31 mouse cellular contexts compared by ENCODE assay signal in genomic region chr17:7315693-7316382, GRCm38 (mm10). TPM values are rescaled to one million over a fixed set of nuclear protein-coding genes. Genes with fewer than 3 reads are reported as not detected.
DNase-seq lines count a peak whose midpoint lies in the region; ATAC-seq and TF ChIP-seq lines count a peak whose summit lies in the region.
"Not testable (repeated sequence)": the region's sequence is repeated elsewhere in the genome, so short reads cannot be mapped to it uniquely, and the experiment has no call there.
"Had no signal": no experiment of that assay in that cellular context is flagged by ENCODE, and none has a peak within 500 bp of the region (broad histone marks: within the 10 kb centered on the region; RNA-seq: fewer than 3 reads in every experiment).

No protein-coding gene starts in this region.

- in situ Hi-C loops in CH12.LX (cut with MboI; ENCODE audit: low pct_ligation_motif_present, low pct_unique_long_range_greater_than_20kb, low sequenced_read_pairs) = not testable (repeated sequence)

- not testable (repeated sequence) for H3K27me3 ChIP-seq in CH12.LX (replicated peaks); forebrain, embryonic 16.5 days (replicated peaks; ENCODE audit: control insufficient read depth, insufficient read depth, low read length); liver, adult 2 months (ENCODE audit: control insufficient read depth, insufficient read depth, low read length); lung, postnatal 0 days (replicated peaks; ENCODE audit: insufficient read depth, low read length)

- 75% methylated on average over 5 of the region's 8 CpGs for WGBS in forebrain, embryonic 16.5 days
- 85% methylated on average over 7 of the region's 8 CpGs for WGBS in liver, adult 2 months
- WGBS in lung, postnatal 0 days = 81% methylated on average over 6 of the region's 8 CpGs

- H3K4me1 ChIP-seq in CH12.LX (ENCODE audit: control insufficient read depth in 1 of 2, insufficient read depth in 2 of 2) = peaks cover 6 to 18% of the 10 kb centered on the region in 2 experiments
- H3K4me1 ChIP-seq in forebrain, embryonic 16.5 days (replicated peaks; ENCODE audit: control insufficient read depth, insufficient read depth, low read length); liver, adult 2 months (ENCODE audit: control insufficient read depth, insufficient read depth, low read length); lung, postnatal 0 days (ENCODE audit: insufficient read depth, low read depth, low read length): not testable (repeated sequence)

- TF ChIP-seq CTCF in CH12.LX (conservative IDR thresholded peaks at IDR 0.05 in 1 of 2, IDR thresholded peaks at IDR 0.05 in 1 of 2; ENCODE audit: low read depth in 2 of 2, low read length in 2 of 2); liver, adult 2 months (IDR thresholded peaks at IDR 0.05; ENCODE audit: low read depth, low read length); lung, postnatal 0 days (IDR thresholded peaks at IDR 0.05): not testable (repeated sequence)

- peak overlapping the region; percentile 93 for H3K27ac ChIP-seq in CH12.LX (ENCODE audit: insufficient read depth, low read depth)
- not testable (repeated sequence) for H3K27ac ChIP-seq in forebrain, embryonic 16.5 days (ENCODE audit: low read length); liver, adult 2 months (replicated peaks; ENCODE audit: insufficient read depth, low read depth, low read length); lung, postnatal 0 days (ENCODE audit: low read length)

- H3K4me2 ChIP-seq in CH12.LX (ENCODE audit: insufficient read depth, low read depth, poor library complexity, severe bottlenecking) = 0 out of 2 replicates have a peak overlapping the region, but pooled peaks have one; percentile 3
- not testable (repeated sequence) for H3K4me2 ChIP-seq in forebrain, embryonic 16.5 days (ENCODE audit: low read length); lung, postnatal 0 days (replicated peaks; ENCODE audit: low read depth, low read length)

- not testable (repeated sequence) for H3K36me3 ChIP-seq in CH12.LX (replicated peaks in 1 of 2; ENCODE audit: control insufficient read depth in 1 of 2, insufficient read depth in 1 of 2, low read length in 1 of 2); forebrain, embryonic 16.5 days (ENCODE audit: control insufficient read depth, insufficient read depth); liver, adult 2 months (ENCODE audit: control insufficient read depth, insufficient read depth, low read length); lung, postnatal 0 days (ENCODE audit: insufficient read depth, low read length)

- H3K9ac ChIP-seq in CH12.LX (ENCODE audit: insufficient read depth, low read depth); forebrain, embryonic 16.5 days (replicated peaks; ENCODE audit: low read depth, low read length); liver, adult 2 months (ENCODE audit: low read depth, low read length); lung, postnatal 0 days (replicated peaks; ENCODE audit: low read depth): not testable (repeated sequence)

- peak overlapping the region in 1 of 3 experiments; percentile 11 for H3K4me3 ChIP-seq in CH12.LX (replicated peaks in 1 of 3; ENCODE audit: low read depth in 2 of 3, low read length in 2 of 3, poor library complexity in 1 of 3)
- H3K4me3 ChIP-seq in forebrain, embryonic 16.5 days (replicated peaks; ENCODE audit: low read length); liver, adult 2 months (ENCODE audit: insufficient read depth, low read depth, low read length); lung, postnatal 0 days (ENCODE audit: low read depth, low read length): not testable (repeated sequence)

- H3K79me2 ChIP-seq in CH12.LX (replicated peaks; ENCODE audit: control insufficient read depth, extremely low read depth, insufficient read depth, poor library complexity, severe bottlenecking); liver, adult 2 months (ENCODE audit: control insufficient read depth, insufficient read depth, low read length): not testable (repeated sequence)

- not testable (repeated sequence) for TF ChIP-seq EP300 in CH12.LX (IDR thresholded peaks at IDR 0.05; ENCODE audit: low read length); lung, postnatal 0 days (IDR thresholded peaks at IDR 0.05)

- not testable (repeated sequence) for TF ChIP-seq RAD21 in CH12.LX (IDR thresholded peaks at IDR 0.05; ENCODE audit: low read depth, low read length)

- not testable (repeated sequence) for TF ChIP-seq POLR2A in CH12.LX (IDR thresholded peaks at IDR 0.05; ENCODE audit: low read depth, low read length); liver, adult 2 months (IDR thresholded peaks at IDR 0.05; ENCODE audit: extremely low read depth, insufficient read depth, low read length)

- DNase-seq in CH12.LX (ENCODE audit: extremely low read depth) = peak; percentile 63
- peak; percentile 95 for DNase-seq in heart, adult 11 months
- peak; percentile 2 for DNase-seq in liver, adult 2 months (ENCODE audit: extremely low read depth, low read depth, low spot score)
- DNase-seq in lung, postnatal 0 days (ENCODE audit: low spot score) = not testable (repeated sequence)

- not testable (repeated sequence) for H3K9me3 ChIP-seq in CH12.LX (replicated peaks; ENCODE audit: low read length); forebrain, embryonic 16.5 days (ENCODE audit: control insufficient read depth, low read length); lung, postnatal 0 days (ENCODE audit: low read length)

- dilution Hi-C loops in CH12.LX (cut with MboI; ENCODE audit: extremely low pct_ligation_motif_present, extremely low pct_unique_long_range_greater_than_20kb, low sequenced_read_pairs) = not testable (repeated sequence)

- ATAC-seq in forebrain, embryonic 16.5 days = peak; percentile 28; the same call in 1 of the 2 replicates
- ATAC-seq in hematopoietic stem cell, adult 5-6 weeks (replicated peaks in 1 of 2; ENCODE audit: insufficient read depth in 1 of 2, low FRiP score in 2 of 2, low TSS enrichment in 1 of 2, low read depth in 1 of 2, poor library complexity in 2 of 2, severe bottlenecking in 2 of 2) = peak; percentile 75 to 79
- ATAC-seq in lung, postnatal 0 days = peak; percentile 28; the same call in 1 of the 2 replicates
- ATAC-seq in monocyte, adult 5-6 weeks (replicated peaks; ENCODE audit: insufficient number of reproducible peaks, low FRiP score, low TSS enrichment, poor library complexity, severe bottlenecking) = peak; percentile 74

TF ChIP-seq in CH12.LX, 34 proteins besides CTCF, POLR2A, EP300 and RAD21:
- TF ChIP-seq ETS1 (conservative IDR thresholded peaks at IDR 0.05; ENCODE audit: low read depth, low read length) = peak; percentile 24; the same call in 1 of the 2 replicates
- TF ChIP-seq TBP (conservative IDR thresholded peaks at IDR 0.05; ENCODE audit: low read depth, low read length) = 0 out of 2 replicates have a peak, but pooled peaks have one; percentile 31

RNA-seq across cellular contexts. Expression of gene Tcp10a, which starts 8.6 kb away (rescaled TPM):
- total RNA-seq in CH12.LX (2012; rRNA removed) (not detected in 2 replicates), CH12.LX (2014; rRNA removed) (not detected in 2 replicates)
- polyA plus RNA-seq in CH12.LX (2012; ENCODE audit: insufficient read length, low read depth) = 0.55 and 0.84 TPM in 2 replicates
- not detected in 2 replicates for polyA plus RNA-seq in forebrain, embryonic 16.5 days (2015; fragmentation: Nextera tagmentation; extraction: Ambion mirVana)
- total RNA-seq in hematopoietic stem cell, adult 5-6 weeks (2017) = not detected in 2 replicates
- not detected in 2 replicates for total RNA-seq in liver, adult 2 months (2014; rRNA removed)
- polyA plus RNA-seq in liver, adult 2 months (2012; rRNA removed) = 0.07 TPM in 1 of 2 replicates, not detected in the other
- polyA plus RNA-seq in lung, postnatal 0 days (2015; fragmentation: Nextera tagmentation; extraction: Ambion mirVana) = not detected in 2 replicates
- total RNA-seq in monocyte, adult 5-6 weeks (2017) = 4.6 TPM in 1 of 3 replicates, not detected in the others
- total RNA-seq: adrenal gland, postnatal 10 days; gastrocnemius, adult 2 months; gastrocnemius, postnatal 14 days; gastrocnemius, postnatal 4 days; heart, adult 2 months; heart, postnatal 10 days; heart, postnatal 36 days had no signal
- polyA plus RNA-seq: cortical plate, adult 2 months; embryonic facial prominence, embryonic 10.5 days; embryonic facial prominence, embryonic 13.5 days; erythroblast, embryonic 14.5 days; forebrain, embryonic 12.5 days; forebrain, embryonic 15.5 days; G1E; heart, embryonic 12.5 days; heart, embryonic 15.5 days; hindbrain, embryonic 11.5 days; hindbrain, embryonic 15.5 days; intestine, embryonic 14.5 days had no signal

RNA-seq across cellular contexts. Expression of gene Ttll2, which starts 36.7 kb away (rescaled TPM):
- total RNA-seq in CH12.LX (2012; rRNA removed) (not detected in 2 replicates), CH12.LX (2014; rRNA removed) (not detected in 2 replicates)
- not detected in 2 replicates for polyA plus RNA-seq in CH12.LX (2012; ENCODE audit: insufficient read length, low read depth)
- 0.15 TPM in 1 of 2 replicates, not detected in the other for polyA plus RNA-seq in forebrain, embryonic 16.5 days (2015; fragmentation: Nextera tagmentation; extraction: Ambion mirVana)
- total RNA-seq in hematopoietic stem cell, adult 5-6 weeks (2017) = not detected in 2 replicates
- 0.34 TPM in 1 of 2 replicates, not detected in the other for total RNA-seq in liver, adult 2 months (2014; rRNA removed)
- 0.07 and 0.14 TPM in 2 replicates for polyA plus RNA-seq in liver, adult 2 months (2012; rRNA removed)
- polyA plus RNA-seq in lung, postnatal 0 days (2015; fragmentation: Nextera tagmentation; extraction: Ambion mirVana) = not detected in 2 replicates
- not detected in 3 replicates for total RNA-seq in monocyte, adult 5-6 weeks (2017)
- total RNA-seq: adrenal gland, adult 18-20 months; adrenal gland, postnatal 10 days; G1E; gastrocnemius, postnatal 14 days; gastrocnemius, postnatal 4 days; heart, adult 2 months; heart, postnatal 10 days; heart, postnatal 36 days had no signal
- polyA plus RNA-seq: cerebellum, adult 2 months; cortical plate, adult 2 months; embryonic facial prominence, embryonic 10.5 days; embryonic facial prominence, embryonic 13.5 days; erythroblast, embryonic 14.5 days; forebrain, embryonic 12.5 days; forebrain, embryonic 15.5 days; frontal cortex, adult 2 months; G1E; heart, embryonic 12.5 days; heart, embryonic 15.5 days; hindbrain, embryonic 11.5 days; hindbrain, embryonic 15.5 days; intestine, embryonic 14.5 days had no signal

RNA-seq across cellular contexts. Expression of gene Gm49630, which starts 55.9 kb away (rescaled TPM):
- not detected in 2 replicates for total RNA-seq in CH12.LX (2012; rRNA removed)
- not detected in 2 replicates for total RNA-seq in CH12.LX (2014; rRNA removed)
- polyA plus RNA-seq in CH12.LX (2012; ENCODE audit: insufficient read length, low read depth) = not detected in 2 replicates
- not detected in 2 replicates for polyA plus RNA-seq in forebrain, embryonic 16.5 days (2015; fragmentation: Nextera tagmentation; extraction: Ambion mirVana)
- total RNA-seq in hematopoietic stem cell, adult 5-6 weeks (2017) = not detected in 2 replicates
- total RNA-seq in liver, adult 2 months (2014; rRNA removed) = not detected in 2 replicates
- not detected in 2 replicates for polyA plus RNA-seq in liver, adult 2 months (2012; rRNA removed)
- not detected in 2 replicates for polyA plus RNA-seq in lung, postnatal 0 days (2015; fragmentation: Nextera tagmentation; extraction: Ambion mirVana)
- not detected in 3 replicates for total RNA-seq in monocyte, adult 5-6 weeks (2017)
- total RNA-seq: adrenal gland, adult 18-20 months; adrenal gland, postnatal 10 days; adrenal gland, postnatal 36 days; G1E; gastrocnemius, adult 2 months; gastrocnemius, postnatal 14 days; gastrocnemius, postnatal 4 days; heart, adult 2 months; heart, postnatal 10 days; heart, postnatal 36 days had no signal
- polyA plus RNA-seq: cerebellum, adult 2 months; cortical plate, adult 2 months; embryonic facial prominence, embryonic 10.5 days; embryonic facial prominence, embryonic 13.5 days; erythroblast, embryonic 14.5 days; forebrain, embryonic 12.5 days; forebrain, embryonic 15.5 days; frontal cortex, adult 2 months; G1E; heart, adult 2 months; heart, embryonic 12.5 days; heart, embryonic 15.5 days; hindbrain, embryonic 11.5 days; hindbrain, embryonic 15.5 days; intestine, embryonic 14.5 days; Patski had no signal
